Mouse (Mus musculus) kidney, adult 2 months (tissue): ENCODE measurements around the gene Ttc28. TPM values are rescaled to one million over a fixed set of nuclear protein-coding genes. Genes with fewer than 3 reads are reported as not detected.

Source experiments
- DNase-seq: peaks from one replicate; pipeline ENCODE4 v3.0.0; 2021
- H3K27ac ChIP-seq: fragments of 200-500 bp; 2 replicates; pipeline ENCODE4 v1.5.1; 2012; ENCODE audit warnings: low read depth, low read length, control low read depth, inconsistent platforms; ENCODE audit not compliant: insufficient read depth
- H3K27me3 ChIP-seq: fragments of 200-500 bp; replicated peaks from 2 replicates; pipeline ENCODE4 v1.6.1; 2012; ENCODE audit warnings: mild to moderate bottlenecking, moderate library complexity, low read length, inconsistent platforms; ENCODE audit not compliant: control insufficient read depth, insufficient read depth
- H3K36me3 ChIP-seq: fragments of 200-500 bp; 2 replicates; pipeline ENCODE4 v1.6.1; 2012; ENCODE audit warnings: mild to moderate bottlenecking, moderate library complexity, low read length, inconsistent platforms; ENCODE audit not compliant: control insufficient read depth, insufficient read depth
- H3K4me1 ChIP-seq: fragments of 200-500 bp; 2 replicates; pipeline ENCODE4 v1.6.1; 2011; ENCODE audit warnings: low read length; ENCODE audit not compliant: control insufficient read depth, insufficient read depth
- H3K4me3 ChIP-seq: fragments of 200-500 bp; 2 replicates; pipeline ENCODE4 v1.5.1; 2011; ENCODE audit warnings: mild to moderate bottlenecking, low read depth, low read length, control low read depth; ENCODE audit not compliant: insufficient read depth
- CTCF ChIP-seq: fragments of 200-500 bp; conservative IDR thresholded peaks from 2 replicates; pipeline ENCODE4 v1.5.1; 2011; ENCODE audit warnings: low read depth, mild to moderate bottlenecking, control low read depth, low read length, moderate library complexity, mixed read lengths; ENCODE audit not compliant: insufficient read depth, insufficient read length
- POLR2A ChIP-seq: fragments of 200-500 bp; IDR thresholded peaks from one replicate; pipeline ENCODE4 v1.6.1; 2011; ENCODE audit warnings: low read depth, low read length, control low read depth
- WGBS: fragments of 180-500 bp; shearing (Covaris S2); methylation state at CpG from one replicate; pipeline ENCODE4 v1.1.7; 2018; 5-methylcytosine and 5-hydroxymethylcytosine counted together
- polyA plus RNA-seq: library from polyadenylated mRNA; depleted of rRNA; stranded (reverse); fragments of >200 nt; gene quantifications from 2 replicates; pipeline ENCODE4 v1.2.3, GENCODE M21; 2012

The Ttc28 gene
- polyA plus RNA-seq, 1 experiment: 6.6 TPM

- 10% methylated on average over 4 of the region's 4 CpGs for WGBS
- no peaks in the 10 kb centered on the region for H3K36me3 ChIP-seq
- TF ChIP-seq POLR2A (no peak), CTCF (peak; percentile 54)
- H3K27ac ChIP-seq: peak overlapping the region; percentile 4; the same call in 1 of the 2 replicates
- peak overlapping the region; percentile 80 for H3K4me3 ChIP-seq
- peaks cover 5% of the 10 kb centered on the region; the same call in 1 of the 2 replicates for H3K4me1 ChIP-seq
- peak; percentile 49 for DNase-seq
- no peaks in the 10 kb centered on the region for H3K27me3 ChIP-seq
These were observed 39.1 kb upstream of the Ttc28 start for GRCm38 (mm10) chr5:110840465-110840864.

GRCm38 (mm10) chr5:110841046-110841862 lies 38.3 kb upstream of the Ttc28 start:
- TF ChIP-seq CTCF (no peak), POLR2A (no peak)
- no peaks in the 10 kb centered on the region for H3K27me3 ChIP-seq
- H3K27ac ChIP-seq: no peak overlapping the region
- no peaks in the 10 kb centered on the region for H3K36me3 ChIP-seq
- no peak overlapping the region for H3K4me3 ChIP-seq
- H3K4me1 ChIP-seq: peaks cover 5% of the 10 kb centered on the region; the same call in 1 of the 2 replicates
- WGBS: 94% methylated on average over 14 of the region's 14 CpGs
- no peak for DNase-seq

- Histone ChIP-seq H3K4me1 (no peaks in the 10 kb centered on the region), H3K27ac (no peak overlapping the region), H3K4me3 (no peak overlapping the region), H3K27me3 (no peaks in the 10 kb centered on the region), H3K36me3 (no peaks in the 10 kb centered on the region)
- WGBS: 84% methylated on average over 1 of the region's 1 CpGs
- no peak for DNase-seq
- TF ChIP-seq CTCF (0 out of 2 replicates have a peak, but pooled peaks have one; percentile 10), POLR2A (no peak)
These were observed 26.6 kb upstream of the Ttc28 start for GRCm38 (mm10) chr5:110852990-110853389.

- no peak for TF ChIP-seq POLR2A
- no peaks in the 10 kb centered on the region; the same call in 1 of the 2 replicates for H3K4me1 ChIP-seq
- H3K27ac ChIP-seq: no peak overlapping the region
- peak; percentile 74 for DNase-seq
- H3K27me3 ChIP-seq: no peaks in the 10 kb centered on the region
- WGBS: 58% methylated on average over 5 of the region's 5 CpGs
- H3K4me3 ChIP-seq: no peak overlapping the region
- H3K36me3 ChIP-seq: no peaks in the 10 kb centered on the region
These were observed 22.5 kb upstream of the Ttc28 start for GRCm38 (mm10) chr5:110857091-110857490.

GRCm38 (mm10) chr5:110859013-110859650 lies 20.5 kb upstream of the Ttc28 start:
- Histone ChIP-seq H3K4me1 (no peaks in the 10 kb centered on the region; the same call in 1 of the 2 replicates), H3K27me3 (no peaks in the 10 kb centered on the region), H3K27ac (peak overlapping the region; percentile 84), H3K36me3 (no peaks in the 10 kb centered on the region), H3K4me3 (peak overlapping the region; percentile 44)
- peak; percentile 90 for DNase-seq
- TF ChIP-seq POLR2A: no peak
- TF ChIP-seq CTCF: no peak
- 12% methylated on average over 13 of the region's 13 CpGs for WGBS

- no peaks in the 10 kb centered on the region for H3K36me3 ChIP-seq
- 79% methylated on average over 5 of the region's 5 CpGs for WGBS
- H3K27me3 ChIP-seq: no peaks in the 10 kb centered on the region
- H3K4me3 ChIP-seq: no peak overlapping the region
- peak overlapping the region; percentile 84 for H3K27ac ChIP-seq
- peak; percentile 9 for DNase-seq
- H3K4me1 ChIP-seq: no peaks in the 10 kb centered on the region; the same call in 1 of the 2 replicates
- TF ChIP-seq POLR2A: no peak
- TF ChIP-seq CTCF: no peak
These were observed 19.2 kb upstream of the Ttc28 start for GRCm38 (mm10) chr5:110860445-110860844.

GRCm38 (mm10) chr5:110868460-110868859 lies 11.1 kb upstream of the Ttc28 start:
- 73% methylated on average over 4 of the region's 4 CpGs for WGBS
- peak; percentile 30 for DNase-seq
- Histone ChIP-seq H3K36me3 (no peaks in the 10 kb centered on the region; the same call in 1 of the 2 replicates), H3K4me3 (no peak overlapping the region), H3K27me3 (no peaks in the 10 kb centered on the region), H3K27ac (no peak overlapping the region), H3K4me1 (no peaks in the 10 kb centered on the region)
- TF ChIP-seq POLR2A (no peak), CTCF (no peak)
